Mouse (Mus musculus) stomach, embryonic 16.5 days (tissue): ENCODE data around the gene Srgap2. TPM values are rescaled to one million over a fixed set of nuclear protein-coding genes. Genes with fewer than 3 reads are reported as not detected.
"Not testable (repeated sequence)": the region's sequence is repeated elsewhere in the genome, so short reads cannot be mapped to it uniquely, and the experiment has no call there.

Experiments
- ATAC-seq: fragments of 200-750 bp; cut with Nextera tagmentation; 2 replicates; pipeline ENCODE4 v1.8.0; 2017; ENCODE audit warnings: moderate number of reproducible peaks, moderate TSS enrichment; ENCODE audit not compliant: insufficient read depth, low FRiP score
- H3K27ac ChIP-seq: fragments of 300-500 bp; sonication (generic); 2 replicates; pipeline ENCODE4 v1.5.1; 2014; ENCODE audit warnings: low read length
- H3K27me3 ChIP-seq: fragments of 300-500 bp; sonication (generic); 2 replicates; pipeline ENCODE4 v1.6.1; 2014; ENCODE audit warnings: low read length, control low read depth, mixed read lengths; ENCODE audit not compliant: control insufficient read depth, insufficient read depth
- H3K36me3 ChIP-seq: fragments of 300-500 bp; sonication (generic); 2 replicates; pipeline ENCODE4 v1.6.1; 2014; ENCODE audit warnings: low read length; ENCODE audit not compliant: control insufficient read depth, insufficient read depth
- H3K4me1 ChIP-seq: fragments of 300-500 bp; sonication (generic); 2 replicates; pipeline ENCODE4 v1.6.1; 2014; ENCODE audit warnings: low read length, control low read depth, mixed read lengths; ENCODE audit not compliant: control insufficient read depth, insufficient read depth
- H3K4me2 ChIP-seq: fragments of 300-500 bp; sonication (generic); 2 replicates; pipeline ENCODE4 v1.6.1; 2014; ENCODE audit warnings: low read depth, low read length, mixed read lengths
- H3K4me3 ChIP-seq: fragments of 300-500 bp; sonication (generic); replicated peaks from 2 replicates; pipeline ENCODE4 v1.5.1; 2014; ENCODE audit warnings: mild to moderate bottlenecking, low read length
- H3K9ac ChIP-seq: fragments of 300-500 bp; sonication (generic); 2 replicates; pipeline ENCODE4 v1.6.1; 2014; ENCODE audit warnings: low read length
- H3K9me3 ChIP-seq: fragments of 300-500 bp; sonication (generic); replicated peaks from 2 replicates; pipeline ENCODE4 v1.6.1; 2016; ENCODE audit warnings: low read length, control low read depth; ENCODE audit not compliant: control insufficient read depth
- WGBS: fragments of 180-500 bp; shearing (Covaris S2); extraction: QIAGEN DNeasy Blood & Tissue Kit; methylation state at CpG from one replicate; pipeline ENCODE4 v1.1.7; 2014; 5-methylcytosine and 5-hydroxymethylcytosine counted together
- polyA plus RNA-seq: library from polyadenylated mRNA; unstranded; fragments of >200 nt; fragmentation: Nextera tagmentation; extraction: Ambion mirVana; gene quantifications from 2 replicates; pipeline ENCODE4 v1.2.1, GENCODE M21; 2015

Gene Srgap2
- polyA plus RNA-seq: 12.2 and 14.2 TPM in 2 replicates

GRCm38 (mm10) chr1:131527281-131528080, at the start of gene Srgap2, which contains the start of gene Fam72a:
Gene Srgap2 (minus strand): TSS chr1:131527352.
Gene Fam72a (plus strand): TSS chr1:131527903.
- H3K27me3 ChIP-seq: no peaks in the 10 kb centered on the region
- H3K36me3 ChIP-seq: no peaks in the 10 kb centered on the region
- H3K4me2 ChIP-seq: peak within 1 kb of the TSS; percentile 95
- peak; percentile 96 for ATAC-seq
- no peaks in the 10 kb centered on the region for H3K9me3 ChIP-seq
- WGBS: under 1% methylated on average over 44 of the region's 44 CpGs
- peak within 1 kb of the TSS; percentile 97 for H3K27ac ChIP-seq
- peak within 1 kb of the TSS; percentile 88 for H3K4me3 ChIP-seq
- H3K9ac ChIP-seq: peak within 1 kb of the TSS; percentile 88
- peaks cover 33% of the 10 kb centered on the region for H3K4me1 ChIP-seq

- no peak overlapping the region for H3K4me3 ChIP-seq
- no peak overlapping the region for H3K4me2 ChIP-seq
Measured at GRCm38 (mm10) chr1:131573721-131574120, 46.6 kb upstream of the Srgap2 start.

DNA sequence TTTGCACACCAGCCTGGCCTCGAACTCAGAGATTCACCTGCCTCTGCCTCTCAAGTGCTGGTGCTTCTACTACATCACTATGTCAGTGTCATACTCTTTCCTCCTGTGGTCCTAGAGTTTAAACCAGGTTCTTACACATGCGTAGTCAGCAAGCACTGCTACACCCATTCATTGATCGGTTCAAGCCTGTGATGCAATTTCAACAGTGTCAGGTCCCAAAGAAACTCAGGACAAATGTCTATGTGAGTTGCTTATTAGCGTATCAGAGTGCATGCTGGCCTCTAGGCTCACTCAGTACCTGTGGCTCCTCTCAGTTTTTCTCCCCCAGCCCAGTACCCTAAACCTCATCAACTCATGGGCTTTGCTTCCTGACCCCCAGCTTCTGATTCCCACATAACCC, 43.2 kb upstream of the Srgap2 start:
- Histone ChIP-seq H3K36me3 (no peaks in the 10 kb centered on the region), H3K4me1 (no peaks in the 10 kb centered on the region), H3K4me3 (no peak overlapping the region), H3K9me3 (no peaks in the 10 kb centered on the region), H3K4me2 (no peak overlapping the region), H3K27me3 (no peaks in the 10 kb centered on the region), H3K27ac (no peak overlapping the region), H3K9ac (no peak overlapping the region)
- 88% methylated on average over 4 of the region's 4 CpGs for WGBS
- no peak for ATAC-seq

More at GRCm38 (mm10) chr1:131573721-131574120, 46.6 kb upstream of the Srgap2 start:
- no peak overlapping the region for H3K9ac ChIP-seq
- WGBS: 94% methylated on average over 14 of the region's 14 CpGs
- no peaks in the 10 kb centered on the region for H3K27me3 ChIP-seq
- H3K4me1 ChIP-seq: no peaks in the 10 kb centered on the region
- no peak overlapping the region for H3K27ac ChIP-seq
- no peaks in the 10 kb centered on the region for H3K9me3 ChIP-seq
- ATAC-seq: peak; percentile 74; the same call in 1 of the 2 replicates
- no peaks in the 10 kb centered on the region for H3K36me3 ChIP-seq

- H3K27ac ChIP-seq: no peak overlapping the region
- no peaks in the 10 kb centered on the region for H3K9me3 ChIP-seq
- H3K4me1 ChIP-seq: no peaks in the 10 kb centered on the region
- no peak overlapping the region for H3K4me2 ChIP-seq
- H3K27me3 ChIP-seq: no peaks in the 10 kb centered on the region
- no peaks in the 10 kb centered on the region for H3K36me3 ChIP-seq
- H3K9ac ChIP-seq: no peak overlapping the region
- WGBS: 69% methylated on average over 6 of the region's 6 CpGs
- H3K4me3 ChIP-seq: no peak overlapping the region
- ATAC-seq: no peak
Measured at GRCm38 (mm10) chr1:131569721-131570120, 42.6 kb upstream of the Srgap2 start.

DNA sequence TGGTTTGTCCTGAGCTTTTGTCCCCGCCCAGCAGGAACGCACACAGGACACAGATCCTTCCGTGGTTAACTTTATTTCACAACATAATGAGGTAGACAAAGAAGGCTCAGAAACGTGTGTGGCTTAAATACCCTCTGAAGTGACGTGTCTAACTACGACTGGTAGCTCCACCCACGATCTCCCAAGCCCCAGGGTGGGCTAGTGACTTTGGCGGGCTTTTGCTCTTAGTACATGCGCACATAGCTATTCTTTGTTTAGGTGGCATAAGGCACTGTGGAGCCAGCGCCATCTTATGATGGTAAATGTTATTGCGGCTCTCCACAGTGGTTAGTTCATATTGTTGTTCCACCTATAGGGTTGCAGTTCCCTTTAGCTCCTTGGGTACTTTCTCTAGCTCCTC, 38.9 kb upstream of the Srgap2 start:
- not testable (repeated sequence) for H3K4me3 ChIP-seq, ATAC-seq, H3K4me1 ChIP-seq, H3K9ac ChIP-seq, H3K4me2 ChIP-seq, H3K27ac ChIP-seq, H3K36me3 ChIP-seq, H3K9me3 ChIP-seq, H3K27me3 ChIP-seq
- WGBS: 42% methylated on average over 11 of the region's 11 CpGs

DNA sequence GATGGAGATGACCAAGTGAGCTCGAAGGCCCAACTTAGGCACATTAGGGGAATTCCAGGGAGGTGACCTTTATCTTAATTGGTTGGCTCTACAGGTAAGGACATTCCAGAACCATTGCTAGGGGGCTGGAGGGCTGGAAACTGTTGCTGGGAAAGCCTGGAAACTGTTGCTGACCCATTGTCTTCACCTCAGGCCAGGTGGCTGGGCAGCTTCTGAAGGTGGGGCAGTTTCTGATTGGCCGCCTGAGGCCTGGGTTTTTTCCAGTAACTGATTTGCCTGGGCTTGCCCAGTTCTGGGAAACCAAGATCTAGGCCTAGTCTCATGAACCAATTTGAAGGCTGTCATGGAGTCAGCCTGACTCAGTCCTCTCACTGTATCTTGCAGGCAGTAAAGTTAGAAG, 34.9 kb upstream of the Srgap2 start:
- 84% methylated on average over 2 of the region's 2 CpGs for WGBS
- Histone ChIP-seq H3K4me3 (no peak overlapping the region), H3K9ac (no peak overlapping the region), H3K27me3 (no peaks in the 10 kb centered on the region), H3K36me3 (no peaks in the 10 kb centered on the region), H3K9me3 (no peaks in the 10 kb centered on the region), H3K27ac (no peak overlapping the region), H3K4me2 (no peak overlapping the region), H3K4me1 (no peaks in the 10 kb centered on the region)
- no peak for ATAC-seq

GRCm38 (mm10) chr1:131560500-131560899, 33.3 kb upstream of the Srgap2 start:
- Histone ChIP-seq H3K4me1 (no peaks in the 10 kb centered on the region), H3K9me3 (no peaks in the 10 kb centered on the region), H3K27me3 (no peaks in the 10 kb centered on the region), H3K27ac (no peak overlapping the region), H3K4me3 (no peak overlapping the region), H3K4me2 (no peak overlapping the region), H3K36me3 (no peaks in the 10 kb centered on the region), H3K9ac (no peak overlapping the region)
- no peak for ATAC-seq

DNA sequence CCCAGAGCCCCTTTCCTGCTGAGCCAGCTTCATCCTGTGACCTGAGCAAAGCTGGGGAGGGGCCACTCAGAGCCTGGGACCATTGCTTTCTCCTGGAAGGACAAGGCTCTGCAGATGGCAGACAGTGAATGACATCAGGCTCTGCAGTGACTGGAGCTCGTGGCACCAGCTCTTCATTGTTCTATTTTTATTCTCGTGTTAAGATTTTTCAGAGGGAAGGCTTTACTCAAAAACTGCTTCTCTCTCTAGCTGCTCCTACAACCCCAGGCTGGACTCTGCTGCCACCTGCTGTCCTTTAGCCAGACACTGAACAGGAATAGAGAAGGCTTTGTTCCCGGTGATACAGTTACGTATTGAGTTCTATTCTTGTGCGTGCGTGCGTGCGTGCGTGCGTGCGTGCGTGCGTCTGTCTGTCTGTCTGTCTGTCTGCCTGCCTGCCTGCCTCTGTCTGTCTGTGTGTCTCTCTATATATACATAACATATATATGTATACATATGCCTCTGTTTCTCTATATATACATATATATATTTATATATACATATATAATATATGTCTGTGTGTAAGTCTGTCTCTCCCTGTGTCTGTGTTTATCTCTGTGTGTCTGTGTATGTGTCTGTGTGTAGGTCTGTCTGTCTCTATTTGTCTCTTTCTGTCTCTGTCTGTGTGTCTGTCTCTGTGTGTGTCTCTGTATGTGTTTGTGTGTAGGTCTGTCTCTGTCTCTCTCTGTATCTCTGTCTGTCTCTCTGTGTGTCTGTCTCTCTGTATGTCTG, 28.1 kb upstream of the Srgap2 start:
- no peak overlapping the region for H3K4me3 ChIP-seq
- WGBS: 6% methylated on average over 13 of the region's 13 CpGs
- 0 out of 2 replicates have a peak, but pooled peaks cover 4% of the 10 kb centered on the region for H3K4me1 ChIP-seq
- peak overlapping the region; percentile 48 for H3K4me2 ChIP-seq
- H3K36me3 ChIP-seq: no peaks in the 10 kb centered on the region
- H3K9ac ChIP-seq: peak overlapping the region; percentile 43; the same call in 1 of the 2 replicates
- ATAC-seq: peak; percentile 89; the same call in 1 of the 2 replicates
- peak overlapping the region; percentile 12; the same call in 1 of the 2 replicates for H3K27ac ChIP-seq
- H3K9me3 ChIP-seq: no peaks in the 10 kb centered on the region
- H3K27me3 ChIP-seq: no peaks in the 10 kb centered on the region

- no peak overlapping the region for H3K9ac ChIP-seq
- ATAC-seq: no peak
- H3K27me3 ChIP-seq: no peaks in the 10 kb centered on the region
- no peak overlapping the region for H3K4me3 ChIP-seq
- H3K9me3 ChIP-seq: no peaks in the 10 kb centered on the region
- H3K27ac ChIP-seq: no peak overlapping the region
- peaks cover 8% of the 10 kb centered on the region; the same call in 1 of the 2 replicates for H3K4me1 ChIP-seq
- H3K4me2 ChIP-seq: no peak overlapping the region
- H3K36me3 ChIP-seq: no peaks in the 10 kb centered on the region
Measured at GRCm38 (mm10) chr1:131553428-131553827, 26.3 kb upstream of the Srgap2 start.
